Mouse (Mus musculus): ENCODE data around the gene Psmb9.
A peak's percentile ranks its signal among the peaks of the same experiment; 100 is the strongest.
"Not testable (repeated sequence)": the region's sequence is repeated elsewhere in the genome, so short reads cannot be mapped to it uniquely, and the experiment has no call there.

The Psmb9 gene

DNA sequence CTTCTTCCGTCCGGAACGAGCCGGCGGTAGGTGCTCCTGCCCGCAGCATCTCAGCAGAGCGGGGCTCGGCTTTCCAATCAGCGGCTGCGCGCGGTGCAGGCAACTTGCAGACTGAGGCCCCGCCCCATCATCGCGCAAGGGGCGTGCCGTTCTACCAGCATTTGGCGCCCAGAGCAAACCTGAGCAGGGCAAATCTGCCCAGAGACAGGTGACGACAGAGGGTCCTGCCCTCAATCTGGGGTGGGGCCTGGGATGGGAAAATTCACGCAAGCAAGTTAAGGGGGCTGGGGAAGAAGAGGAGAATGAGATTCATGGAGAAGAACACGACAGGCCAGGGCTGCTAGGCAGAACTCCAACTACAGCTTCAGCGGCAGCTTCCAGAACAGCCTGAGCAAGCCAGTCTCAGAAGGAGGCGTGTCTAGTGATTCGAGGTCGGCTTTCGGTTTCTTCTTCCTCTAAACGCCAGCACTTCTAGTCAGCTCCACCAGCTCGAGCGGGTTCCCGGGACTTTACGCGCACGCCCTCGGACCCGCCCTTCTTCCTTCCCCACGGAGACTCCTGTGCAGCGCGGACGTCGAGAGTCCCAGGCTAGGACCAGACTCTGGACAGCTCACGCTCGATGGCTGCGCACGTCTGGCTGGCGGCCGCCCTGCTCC lies at the start of gene Psmb9, which contains the start of gene Tap1:
TSS of gene Psmb9 (minus strand) at position 504 of the 656 bp plus-strand sequence.
TSS of gene Tap1 (plus strand) at position 293 of the 656 bp plus-strand sequence.
- peak; percentile 99 for DNase-seq (ENCODE audit: low spot score)

DNA sequence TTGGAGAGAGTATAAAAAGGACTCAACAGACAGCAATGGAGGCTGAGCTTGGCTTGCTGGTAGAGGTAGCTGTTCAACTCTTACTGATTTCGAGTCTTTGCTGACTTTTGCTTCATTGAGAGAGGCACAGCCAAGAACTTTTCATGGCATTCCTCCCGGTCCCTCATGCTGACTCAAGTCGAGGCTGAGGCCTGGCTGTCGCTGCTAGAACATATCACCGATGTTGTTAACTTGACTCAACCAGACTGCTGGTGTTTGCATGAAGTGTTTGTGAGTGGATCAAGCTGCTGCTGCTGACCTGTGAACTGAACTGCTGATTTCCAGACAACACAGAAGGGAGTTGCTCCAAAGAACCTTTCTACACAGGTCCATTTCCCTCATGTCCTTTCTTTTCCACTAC lies 49.1 kb upstream of the Psmb9 start:
- no peak for DNase-seq (ENCODE audit: low spot score)

DNA sequence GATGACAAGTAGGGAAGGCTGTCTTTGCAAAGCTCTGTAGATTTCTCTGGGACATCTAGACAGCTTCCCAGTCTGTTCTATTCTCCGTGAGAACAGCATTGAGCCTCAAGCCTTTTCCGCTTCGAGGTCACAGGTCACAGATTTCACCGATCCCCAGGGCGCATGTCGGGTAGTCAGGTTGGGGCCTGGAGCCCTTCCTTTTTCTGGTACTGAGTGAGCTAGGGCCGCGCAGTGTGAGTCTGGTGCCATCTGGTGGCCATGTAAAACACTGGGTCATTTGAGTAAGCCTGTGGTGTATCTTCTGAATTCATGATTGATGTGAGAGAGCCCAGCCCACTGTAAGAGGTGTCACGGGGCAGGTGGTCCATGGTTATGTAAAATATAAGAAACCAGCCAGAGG lies 47.4 kb upstream of the Psmb9 start:
- DNase-seq (ENCODE audit: low spot score): peak; percentile 70

DNA sequence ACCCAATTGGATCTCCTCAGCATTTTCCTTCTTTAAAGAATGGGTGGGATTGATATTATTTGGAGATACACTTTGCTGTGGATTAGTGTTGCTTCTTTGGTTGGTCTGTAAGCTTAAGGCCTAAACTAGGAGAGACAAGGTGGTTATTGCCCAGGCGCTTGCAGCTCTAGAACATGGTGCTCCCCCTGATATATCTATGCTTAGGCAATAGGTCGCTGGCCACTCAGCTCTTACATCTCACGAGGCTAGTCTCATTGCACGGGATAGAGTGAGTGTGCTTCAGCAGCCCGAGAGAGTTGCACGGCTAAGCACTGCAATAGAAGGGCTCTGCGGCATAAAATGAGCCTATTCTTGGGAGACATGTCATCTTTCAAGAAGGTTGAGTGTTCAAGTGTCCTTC lies 44.5 kb upstream of the Psmb9 start:
- DNase-seq (ENCODE audit: low spot score): not testable (repeated sequence)

DNA sequence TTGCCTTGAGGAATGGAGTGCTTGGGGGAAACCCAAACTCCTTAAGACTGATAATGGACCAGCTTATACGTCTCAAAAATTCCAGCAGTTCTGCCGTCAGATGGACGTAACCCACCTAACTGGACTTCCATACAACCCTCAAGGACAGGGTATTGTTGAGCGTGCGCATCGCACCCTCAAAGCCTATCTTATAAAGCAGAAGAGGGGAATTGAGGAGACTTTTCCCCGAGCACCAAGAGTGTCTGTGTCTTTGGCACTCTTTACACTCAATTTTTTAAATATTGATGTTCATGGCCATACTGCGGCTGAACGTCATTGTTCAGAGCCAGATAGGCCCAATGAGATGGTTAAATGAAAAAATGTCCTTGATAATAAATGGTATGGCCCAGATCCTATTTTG lies 43.4 kb upstream of the Psmb9 start:
- not testable (repeated sequence) for DNase-seq (ENCODE audit: low spot score)

DNA sequence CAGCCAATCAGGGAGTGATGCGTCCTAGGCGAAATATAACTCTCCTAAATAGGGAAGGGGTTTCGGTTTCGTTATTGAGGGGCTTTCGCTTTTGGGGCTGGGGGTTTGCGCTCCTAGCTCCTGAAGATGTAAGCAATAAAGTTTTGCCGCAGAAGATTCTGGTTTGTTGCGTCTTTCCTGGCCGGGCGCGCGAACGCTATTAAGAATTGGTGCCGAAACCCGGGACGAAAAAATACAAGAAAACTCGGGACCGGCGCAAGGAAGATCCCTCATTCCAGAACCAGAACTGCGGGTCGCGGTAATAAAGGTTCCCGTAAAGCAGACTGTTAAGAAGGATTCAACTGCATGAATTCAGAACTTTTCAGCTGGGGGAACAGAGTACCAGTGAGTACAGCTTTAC lies 38.3 kb upstream of the Psmb9 start:
- not testable (repeated sequence) for DNase-seq (ENCODE audit: low spot score)

DNA sequence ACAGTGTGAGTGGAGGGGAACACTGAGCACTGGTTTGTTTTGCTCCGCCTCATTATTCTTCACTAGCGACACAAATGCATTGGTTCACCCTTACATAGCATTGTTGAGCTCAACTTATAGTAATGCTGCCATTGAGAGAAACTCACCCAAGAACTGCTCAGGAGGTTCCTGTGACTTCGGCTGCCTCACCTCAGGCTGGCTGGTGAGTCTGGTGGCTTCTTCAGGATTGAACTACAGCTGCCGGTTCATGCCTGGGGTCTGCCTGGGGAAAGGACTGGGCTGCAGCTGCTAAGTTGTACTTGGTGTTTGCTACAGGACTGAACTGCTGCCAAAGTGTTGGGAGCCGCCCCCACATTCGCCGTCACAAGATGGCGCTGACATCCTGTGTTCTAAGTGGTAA lies 37.9 kb upstream of the Psmb9 start:
- DNase-seq (ENCODE audit: low spot score): no peak

DNA sequence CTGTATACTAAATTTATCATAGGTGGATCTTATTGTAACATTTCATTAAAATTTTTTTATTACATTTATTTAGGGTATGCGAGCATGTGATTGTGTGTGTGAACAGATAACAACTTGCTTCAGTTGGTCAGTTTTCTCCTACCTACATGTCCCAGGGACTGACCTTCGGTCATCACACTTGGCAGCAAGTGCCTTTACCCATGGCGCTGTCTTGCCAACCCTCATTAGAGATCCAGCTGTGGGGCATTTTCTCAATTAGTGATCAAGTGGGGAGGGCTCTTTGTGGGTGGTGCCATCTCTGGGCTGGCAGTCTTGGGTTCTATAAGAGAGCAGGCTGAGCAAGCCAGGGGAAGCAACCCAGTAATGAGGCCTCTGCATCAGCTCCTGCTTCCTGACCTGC lies 37.3 kb upstream of the Psmb9 start:
- no peak for DNase-seq (ENCODE audit: low spot score)

DNA sequence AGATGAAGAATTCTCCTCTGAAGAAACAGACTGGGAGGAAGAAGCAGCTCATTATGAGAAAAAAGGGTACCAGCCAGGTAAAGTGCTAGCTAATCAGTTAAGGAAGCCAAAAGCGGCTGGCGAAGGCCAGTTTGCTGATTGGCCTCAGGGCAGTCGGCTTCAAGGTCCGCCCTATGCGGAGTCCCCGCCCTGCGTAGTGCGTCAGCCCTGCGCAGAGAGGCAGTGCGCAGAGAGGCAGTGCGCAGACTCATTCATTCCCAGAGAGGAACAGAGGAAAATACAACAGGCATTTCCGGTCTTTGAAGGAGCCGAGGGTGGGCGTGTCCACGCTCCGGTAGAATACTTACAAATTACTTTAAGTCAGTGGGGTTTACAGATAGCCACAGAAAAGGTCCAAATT lies 32.8 kb upstream of the Psmb9 start:
- DNase-seq (ENCODE audit: low spot score): not testable (repeated sequence)

DNA sequence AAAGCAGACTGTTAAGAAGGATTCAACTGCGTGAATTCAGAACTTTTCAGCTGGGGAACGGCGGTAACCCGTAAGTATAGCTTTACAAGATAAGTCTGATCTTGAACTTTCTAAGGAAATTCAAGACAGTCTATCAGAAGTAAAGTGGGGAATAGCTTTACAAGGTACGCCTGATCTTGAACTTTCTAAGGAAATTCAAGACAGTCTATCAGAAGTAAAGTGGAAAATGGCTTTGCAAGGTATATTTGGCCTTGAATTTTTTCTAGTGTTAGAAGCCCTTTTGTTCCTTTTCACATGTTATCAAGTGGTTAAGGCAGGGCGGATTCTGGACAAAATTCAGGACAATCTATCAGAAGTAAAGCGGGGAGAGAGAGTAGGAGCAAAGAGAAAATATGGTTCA lies 32.2 kb upstream of the Psmb9 start:
- DNase-seq (ENCODE audit: low spot score): not testable (repeated sequence)

DNA sequence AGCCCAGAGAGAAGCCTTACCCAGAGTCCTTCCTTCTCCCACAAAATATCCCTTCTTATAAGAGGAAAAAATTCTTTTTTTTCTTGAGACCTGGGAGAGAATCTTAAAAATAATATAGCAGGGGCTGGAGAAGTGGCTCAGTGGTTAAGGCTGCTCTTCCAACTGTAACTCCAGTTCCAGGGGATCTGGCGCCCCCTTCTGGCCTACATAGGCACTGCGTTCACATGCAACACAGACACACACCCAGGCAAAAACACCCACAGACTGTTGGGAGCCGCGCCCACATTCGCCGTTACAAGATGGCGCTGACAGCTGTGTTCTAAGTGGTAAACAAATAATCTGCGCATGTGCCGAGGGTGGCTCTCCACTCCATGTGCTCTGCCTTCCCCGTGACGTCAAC lies 31.5 kb upstream of the Psmb9 start:
- peak; percentile 33 for DNase-seq (ENCODE audit: low spot score)

DNA sequence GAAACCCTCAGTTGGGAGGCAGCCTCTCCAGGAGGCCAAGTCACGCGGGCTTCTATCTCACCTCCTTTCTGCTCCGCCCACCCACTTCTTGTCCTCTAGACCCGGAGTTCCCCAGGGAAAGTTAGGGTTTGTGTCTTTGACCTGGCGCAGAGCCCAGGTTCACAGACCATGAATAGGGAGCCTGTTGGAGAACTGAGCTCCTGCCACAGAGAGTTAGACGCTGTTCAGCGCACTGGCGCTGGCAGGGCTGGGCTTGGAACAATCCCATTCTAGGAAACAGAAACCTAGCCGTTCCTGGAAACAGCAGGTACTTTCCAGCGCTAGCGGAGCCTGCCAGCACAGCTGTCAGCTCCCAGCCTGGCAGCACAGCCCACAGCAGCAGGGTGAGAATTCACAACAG lies 31.1 kb upstream of the Psmb9 start:
- no peak for DNase-seq (ENCODE audit: low spot score)

DNA sequence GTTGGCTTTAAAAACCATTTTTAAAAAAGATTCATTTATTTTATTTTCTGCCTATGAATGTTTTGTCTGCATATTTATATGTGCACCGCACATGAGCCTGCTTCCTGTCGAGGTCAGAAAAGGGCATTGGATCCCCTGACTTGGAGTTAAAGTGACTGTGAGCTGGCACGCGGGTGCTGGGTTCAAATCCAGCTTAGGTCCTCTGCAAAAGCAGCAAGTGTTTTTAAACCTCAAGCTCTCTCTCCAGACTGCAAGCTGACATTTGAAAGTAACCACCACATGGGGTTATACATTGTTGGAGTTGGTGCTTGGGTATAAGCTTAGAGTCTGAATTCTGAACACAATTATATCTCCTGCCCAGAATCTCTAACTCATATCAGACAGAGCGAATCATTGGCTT lies 30.4 kb upstream of the Psmb9 start:
- DNase-seq (ENCODE audit: low spot score): no peak

DNA sequence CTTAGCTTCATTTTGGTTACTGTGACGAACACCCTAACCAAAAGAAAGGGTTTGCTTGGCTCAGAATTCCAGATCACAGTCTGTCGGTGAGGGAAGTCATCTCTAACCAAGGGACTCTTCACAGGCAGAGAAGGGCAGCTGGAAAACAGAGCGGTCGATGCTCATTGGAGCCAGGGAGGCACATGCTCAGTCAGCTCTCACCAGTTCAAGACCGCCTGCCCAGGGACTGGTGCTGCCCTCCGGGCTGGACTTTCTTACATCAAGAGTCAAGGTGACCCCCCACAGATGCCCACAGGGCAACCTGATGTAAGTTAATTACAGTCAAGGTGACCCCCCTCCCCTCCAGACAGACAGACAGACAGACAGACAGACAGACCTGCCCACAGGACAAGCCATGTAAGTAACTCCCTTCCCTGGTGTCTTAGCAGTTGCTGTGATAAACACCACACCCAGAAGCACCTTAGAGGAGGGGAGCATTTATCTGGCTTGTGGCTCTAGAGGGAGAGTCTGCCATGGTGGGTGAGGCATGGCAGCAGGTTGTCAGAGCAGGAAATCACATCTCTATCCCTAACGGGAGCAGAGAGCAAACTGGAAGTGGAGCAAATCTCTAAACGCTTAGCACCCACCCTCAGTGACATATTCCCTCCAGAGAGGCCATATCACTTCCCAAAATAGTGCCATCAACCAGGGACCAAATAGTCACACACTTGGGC lies 29.8 kb upstream of the Psmb9 start:
- DNase-seq (ENCODE audit: low spot score): no peak

DNA sequence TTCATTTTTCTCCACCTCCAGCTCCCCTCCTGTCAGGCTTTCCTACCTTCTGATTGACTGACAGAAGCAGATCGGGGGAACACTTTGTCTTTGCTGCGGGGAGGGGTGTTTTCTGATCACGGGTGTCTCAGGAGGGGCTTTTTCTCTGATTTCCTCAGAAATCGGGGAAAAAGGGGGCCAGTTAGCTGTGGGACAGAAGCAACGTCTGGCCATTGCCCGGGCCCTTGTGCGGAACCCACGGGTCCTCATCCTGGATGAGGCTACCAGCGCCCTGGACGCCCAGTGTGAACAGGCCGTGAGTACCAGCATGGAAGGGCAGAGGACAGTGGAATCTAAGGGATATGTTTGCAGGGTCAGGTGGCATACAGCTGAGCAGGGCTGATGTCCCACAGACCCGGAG lies 27.6 kb upstream of the Psmb9 start:
- no peak for DNase-seq (ENCODE audit: low spot score)

DNA sequence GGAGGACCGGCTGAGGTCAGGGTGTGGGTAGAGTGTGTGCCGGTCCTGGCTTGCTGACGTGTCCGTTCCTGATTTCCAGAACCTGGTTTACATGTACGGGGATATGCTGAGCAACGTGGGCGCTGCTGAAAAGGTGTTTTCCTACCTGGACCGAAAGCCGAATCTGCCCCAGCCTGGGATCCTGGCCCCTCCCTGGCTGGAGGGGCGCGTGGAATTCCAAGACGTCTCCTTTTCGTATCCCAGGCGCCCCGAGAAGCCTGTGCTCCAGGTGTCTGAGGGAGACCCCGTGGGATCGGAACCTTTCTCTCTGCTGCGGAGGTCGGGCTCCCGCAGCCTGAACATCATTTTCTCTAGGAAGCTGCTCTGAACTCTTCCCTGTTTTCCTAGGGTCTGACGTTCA lies 26.4 kb upstream of the Psmb9 start:
- DNase-seq (ENCODE audit: low spot score): no peak

DNA sequence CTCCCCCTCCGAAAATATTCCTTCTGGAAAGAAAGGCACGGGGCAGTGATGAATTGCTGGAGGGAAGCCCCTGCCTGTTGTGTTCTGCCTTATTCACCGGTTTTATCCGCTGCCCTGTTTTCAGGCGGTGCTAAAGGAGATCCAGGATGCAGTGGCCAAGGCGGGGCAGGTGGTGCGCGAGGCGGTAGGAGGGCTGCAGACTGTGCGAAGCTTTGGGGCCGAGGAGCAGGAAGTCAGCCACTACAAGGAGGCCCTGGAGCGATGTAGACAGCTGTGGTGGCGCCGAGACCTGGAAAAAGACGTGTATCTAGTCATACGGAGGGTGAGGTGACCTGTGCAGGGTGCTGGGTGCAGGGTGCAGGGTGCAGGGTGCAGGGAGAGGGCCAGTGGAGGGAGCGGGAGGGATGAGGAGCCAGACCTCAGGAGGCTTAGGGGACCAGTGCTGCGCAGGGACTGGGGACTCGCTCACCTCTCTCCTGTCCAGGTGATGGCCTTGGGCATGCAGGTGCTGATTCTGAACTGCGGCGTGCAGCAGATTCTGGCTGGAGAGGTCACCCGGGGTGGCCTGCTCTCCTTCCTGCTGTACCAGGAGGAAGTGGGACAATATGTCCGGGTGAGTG lies 24.3 kb upstream of the Psmb9 start:
- DNase-seq (ENCODE audit: low spot score): no peak

DNA sequence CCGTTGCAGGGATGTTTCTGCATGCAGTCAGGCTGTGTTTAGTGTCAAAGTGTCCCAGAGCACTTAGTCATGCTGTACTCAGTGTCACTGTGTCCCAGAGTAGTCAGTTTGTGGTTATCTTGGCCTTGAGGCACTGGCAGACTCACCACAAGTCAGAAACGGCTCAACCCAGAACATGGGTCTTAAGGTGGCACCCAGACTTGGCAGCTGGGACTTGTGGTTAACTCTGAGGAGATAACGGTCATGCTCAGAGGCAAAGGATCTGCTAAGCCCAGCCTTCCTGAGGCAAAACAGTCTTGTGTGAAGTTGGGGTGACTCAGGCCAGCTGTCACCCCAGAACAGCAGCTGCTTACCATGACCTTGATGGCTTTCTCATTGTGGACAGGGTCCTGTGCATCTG lies 23.0 kb upstream of the Psmb9 start:
- peak; percentile 1 for DNase-seq (ENCODE audit: low spot score)

DNA sequence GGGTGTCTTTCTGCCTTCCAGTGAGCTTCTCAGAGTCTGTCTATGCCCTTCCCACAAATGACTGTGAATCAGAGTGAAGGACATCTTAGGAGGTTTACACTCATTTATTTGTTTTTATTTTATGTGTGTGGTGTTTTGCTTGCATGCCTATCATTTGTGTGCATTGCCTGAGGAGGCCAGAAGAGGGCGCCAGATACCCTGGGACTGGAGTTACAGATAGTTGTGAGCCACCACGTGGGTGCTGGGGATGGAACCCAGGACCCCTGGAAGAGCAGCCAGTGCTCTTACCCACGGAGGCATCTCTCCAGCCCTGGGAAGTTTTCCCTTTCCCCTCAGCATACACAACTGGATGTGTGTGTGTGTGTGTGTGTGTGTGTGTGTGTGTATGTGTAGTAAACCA lies 22.1 kb upstream of the Psmb9 start:
- no peak for DNase-seq (ENCODE audit: low spot score)

DNA sequence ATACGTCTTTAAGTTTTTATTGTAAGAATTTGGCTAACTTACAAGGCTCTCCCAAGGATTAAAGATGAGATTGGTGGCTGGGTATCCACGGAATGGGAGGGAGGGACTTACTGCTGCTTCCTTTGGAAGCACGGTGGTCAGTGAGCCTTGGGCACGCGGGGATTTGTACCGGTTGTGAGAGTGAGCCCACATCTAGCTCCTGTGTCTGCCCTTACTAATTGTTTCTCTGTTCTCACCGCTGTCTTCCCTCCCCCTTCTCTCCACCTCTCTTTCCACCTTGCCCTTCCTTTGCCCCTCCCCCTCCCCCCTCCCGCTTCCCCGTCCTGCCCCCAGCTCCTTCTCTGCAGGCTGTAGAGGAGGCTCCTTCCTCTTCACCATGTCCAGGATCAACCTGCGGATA lies 20.9 kb upstream of the Psmb9 start:
- DNase-seq (ENCODE audit: low spot score): no peak

DNA sequence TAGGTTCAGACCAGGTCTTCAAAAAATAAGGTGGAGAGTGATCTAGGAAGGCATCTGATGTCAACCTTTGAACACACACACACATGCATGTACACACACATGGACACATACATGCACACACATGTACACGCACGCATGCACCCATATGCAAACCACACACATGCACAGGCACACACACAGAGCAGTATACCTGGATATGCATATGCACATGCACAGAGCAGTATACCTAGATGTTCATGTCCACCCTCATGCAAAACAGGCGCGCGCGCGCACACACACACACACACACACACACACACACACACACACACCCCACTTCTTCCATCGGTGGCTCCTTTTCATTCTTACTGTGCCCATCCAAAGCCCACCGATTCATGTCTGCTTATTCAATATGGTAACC lies 20.3 kb upstream of the Psmb9 start:
- DNase-seq (ENCODE audit: low spot score): no peak

DNA sequence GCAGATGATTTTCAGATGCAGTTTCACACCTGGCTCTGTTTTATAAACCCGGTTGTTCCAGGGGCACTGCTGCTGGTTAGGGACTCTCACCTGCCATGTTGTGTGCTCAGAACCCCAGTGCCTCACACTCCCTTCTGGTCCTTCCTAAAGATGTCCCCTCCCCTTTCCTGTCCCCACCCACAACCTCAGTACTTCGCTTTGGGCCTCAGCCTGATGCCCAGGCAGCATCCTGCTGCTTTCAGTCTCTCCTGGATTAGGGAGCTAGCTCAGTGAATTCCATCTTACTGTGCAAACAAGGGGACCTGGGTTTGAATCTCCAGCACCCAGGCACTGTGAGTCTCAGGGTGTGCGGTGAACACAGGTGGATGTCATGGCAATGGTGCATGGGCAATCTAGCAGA lies 19.9 kb upstream of the Psmb9 start:
- no peak for DNase-seq (ENCODE audit: low spot score)

DNA sequence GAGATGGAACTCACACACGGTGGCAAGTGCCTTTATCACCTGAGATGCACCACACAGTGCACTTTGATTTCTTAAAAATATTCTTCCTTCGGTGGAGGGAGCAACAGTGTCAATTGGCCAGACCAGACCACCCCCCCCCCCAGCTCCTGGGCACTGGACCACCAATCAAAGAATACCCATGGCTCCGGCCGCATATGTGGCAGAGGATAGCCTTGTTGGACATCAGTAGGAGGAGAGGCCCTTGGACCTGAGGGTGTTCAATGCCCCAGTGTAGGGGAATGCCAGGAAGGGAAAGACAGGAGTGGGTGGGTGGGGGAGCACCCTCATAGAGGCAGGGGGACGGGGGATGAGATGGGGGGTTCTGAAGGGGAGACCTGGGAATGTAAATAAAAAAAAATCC lies 19.2 kb upstream of the Psmb9 start:
- no peak for DNase-seq (ENCODE audit: low spot score)
